Mouse (Mus musculus) thymus, adult 2 months (tissue): Measurements from ENCODE around the gene Cux2.

ENCODE experiments used
- CTCF ChIP-seq: fragments of 200-500 bp; IDR thresholded peaks from 2 replicates; pipeline ENCODE4 v1.5.1; 2012; ENCODE audit warnings: mild to moderate bottlenecking, control low read depth, low read length, moderate library complexity, borderline replicate concordance; ENCODE audit not compliant: control insufficient read depth, poor library complexity, insufficient read depth; ENCODE audit errors: extremely low read depth
- POLR2A ChIP-seq: fragments of 200-500 bp; IDR thresholded peaks from 2 replicates; pipeline ENCODE4 v1.6.1; 2012; ENCODE audit warnings: mild to moderate bottlenecking, low read length, control low read depth, moderate library complexity; ENCODE audit not compliant: control insufficient read depth, poor library complexity, insufficient read depth; ENCODE audit errors: extremely low read depth

- TF ChIP-seq CTCF = no peak
- TF ChIP-seq POLR2A = no peak
Measured at GRCm38 (mm10) chr5:121948302-121949049, 101.4 kb downstream of the Cux2 start.
